Mouse (Mus musculus): ENCODE measurements around the gene Itih2.

GRCm38 (mm10) chr2:10080310-10081010 is 50.7 kb downstream of the Itih2 start, which contains the start of the genes Atp5c1 and Kin:
- TF ChIP-seq CTCF (IDR thresholded peaks at IDR 0.05; ENCODE audit: borderline replicate concordance, control insufficient read depth, extremely low read depth, insufficient read depth, low read length, poor library complexity), result peak; percentile 63; the same call in 1 of the 2 replicates
- TF ChIP-seq POLR2A (IDR thresholded peaks at IDR 0.05; ENCODE audit: control insufficient read depth, extremely low read depth, insufficient read depth, low read length, poor library complexity), result peak; percentile 95
